Mouse (Mus musculus) ES-E14 (cell line): ENCODE data around the gene Dnmbp.

ENCODE experiments used
- CHD2 ChIP-seq: IDR thresholded peaks from 2 replicates; pipeline ENCODE4 v1.6.1; 2014; ENCODE audit warnings: mild to moderate bottlenecking, low read depth, low read length, inconsistent platforms
- HCFC1 ChIP-seq: IDR thresholded peaks from 2 replicates; pipeline ENCODE4 v1.6.1; 2012; ENCODE audit warnings: low read length, inconsistent platforms, borderline replicate concordance; ENCODE audit not compliant: insufficient read depth
- MAFK ChIP-seq: IDR thresholded peaks from 2 replicates; pipeline ENCODE4 v1.6.1; 2014; ENCODE audit warnings: mild to moderate bottlenecking, low read depth, low read length, inconsistent platforms; ENCODE audit not compliant: insufficient read depth
- ZNF384 ChIP-seq: IDR thresholded peaks from 2 replicates; pipeline ENCODE4 v1.6.1; 2012; ENCODE audit warnings: low read depth, low read length, inconsistent platforms

GRCm38 (mm10) chr19:43930366-43930765, 9.6 kb downstream of the Dnmbp start:
- no peak for TF ChIP-seq HCFC1
- TF ChIP-seq CHD2, result no peak
- no peak for TF ChIP-seq ZNF384
- TF ChIP-seq MAFK, result no peak
